ENCODE assay signal across 27 mouse cellular contexts in the genomic region with DNA sequence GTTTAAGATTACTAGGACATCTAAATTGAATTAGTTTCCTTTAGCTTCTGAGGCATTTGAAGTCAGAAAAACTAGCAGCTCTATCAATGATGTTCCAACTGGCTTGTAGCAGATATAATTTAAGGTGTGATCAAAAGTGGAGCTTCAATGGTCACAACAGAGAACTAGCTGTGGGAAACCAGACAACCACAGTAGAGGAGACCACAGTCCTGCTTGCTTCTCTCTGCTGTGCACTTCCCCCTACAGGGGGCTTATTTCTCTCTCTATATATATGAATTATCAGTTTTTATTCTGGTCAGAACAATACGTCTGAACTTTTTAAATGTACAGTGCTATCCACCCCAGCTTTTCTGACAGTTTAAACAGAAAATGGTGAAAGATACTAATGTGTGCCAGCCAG. TPM values are rescaled to one million over a fixed set of nuclear protein-coding genes. Genes with fewer than 3 reads are reported as not detected.
"Had no signal": no experiment of that assay in that cellular context is flagged by ENCODE, and none has a peak within 500 bp of the region (broad histone marks: within the 10 kb centered on the region; RNA-seq: fewer than 3 reads in every experiment).

No protein-coding gene starts in this region.

- H3K36me3 ChIP-seq: embryonic facial prominence, embryonic 10.5 days; embryonic facial prominence, embryonic 12.5 days; embryonic facial prominence, embryonic 13.5 days; embryonic facial prominence, embryonic 15.5 days; forebrain, embryonic 10.5 days; forebrain, embryonic 12.5 days; forebrain, embryonic 15.5 days had no signal

- H3K4me3 ChIP-seq: embryonic facial prominence, embryonic 10.5 days; embryonic facial prominence, embryonic 12.5 days; embryonic facial prominence, embryonic 13.5 days; embryonic facial prominence, embryonic 15.5 days; erythroblast, embryonic 14.5 days; forebrain, embryonic 10.5 days; forebrain, embryonic 12.5 days; forebrain, embryonic 13.5 days; forebrain, embryonic 15.5 days; gastrocnemius, adult 2 months; heart, adult 2 months had no signal

- H3K9ac ChIP-seq: embryonic facial prominence, embryonic 12.5 days; embryonic facial prominence, embryonic 13.5 days; embryonic facial prominence, embryonic 15.5 days; forebrain, embryonic 12.5 days; forebrain, embryonic 13.5 days; forebrain, embryonic 15.5 days; forebrain, postnatal 0 days had no signal

- H3K4me2 ChIP-seq: embryonic facial prominence, embryonic 12.5 days; embryonic facial prominence, embryonic 13.5 days; embryonic facial prominence, embryonic 15.5 days; forebrain, embryonic 12.5 days; forebrain, embryonic 13.5 days; forebrain, embryonic 15.5 days had no signal

- H3K27ac ChIP-seq: embryonic facial prominence, embryonic 10.5 days; embryonic facial prominence, embryonic 12.5 days; embryonic facial prominence, embryonic 13.5 days; embryonic facial prominence, embryonic 15.5 days; forebrain, embryonic 10.5 days; forebrain, embryonic 12.5 days; forebrain, embryonic 13.5 days; forebrain, embryonic 15.5 days; gastrocnemius, adult 2 months; heart, adult 2 months had no signal

- H3K9me3 ChIP-seq: embryonic facial prominence, embryonic 12.5 days; embryonic facial prominence, embryonic 13.5 days; embryonic facial prominence, embryonic 15.5 days; forebrain, embryonic 12.5 days; forebrain, embryonic 13.5 days; forebrain, embryonic 15.5 days had no signal

- H3K27me3 ChIP-seq: embryonic facial prominence, embryonic 12.5 days; embryonic facial prominence, embryonic 13.5 days; embryonic facial prominence, embryonic 15.5 days; forebrain, embryonic 12.5 days; forebrain, embryonic 13.5 days; forebrain, embryonic 15.5 days had no signal

- DNase-seq: cerebellum, adult 8-10 months; cerebellum, adult 9-10 months; cerebellum, adult 9-11 months; cerebellum, postnatal 10 days; cerebellum, postnatal 14 days; cerebellum, postnatal 25 days; cerebellum, postnatal 36 days; embryo, embryonic 11 days; forebrain, postnatal 0 days; gastrocnemius, adult 2 months; gastrocnemius, postnatal 10 days; gastrocnemius, postnatal 14 days; gastrocnemius, postnatal 25 days; gastrocnemius, postnatal 36 days; heart, adult 18-20 months; heart, adult 2 months had no signal

- H3K4me1 ChIP-seq: embryonic facial prominence, embryonic 10.5 days; embryonic facial prominence, embryonic 12.5 days; embryonic facial prominence, embryonic 13.5 days; embryonic facial prominence, embryonic 15.5 days; forebrain, embryonic 10.5 days; forebrain, embryonic 12.5 days; forebrain, embryonic 13.5 days; forebrain, embryonic 15.5 days had no signal

- ATAC-seq: forebrain, embryonic 13.5 days; forebrain, embryonic 14.5 days; forebrain, embryonic 15.5 days; forebrain, embryonic 16.5 days; forebrain, postnatal 0 days had no signal

RNA-seq across cellular contexts. Expression of a gene that starts 57.6 kb away (rescaled TPM):
- polyA plus RNA-seq: erythroblast, embryonic 14.5 days had no signal
